ENCODE assay signal across 11 mouse cellular contexts in the genomic region with DNA sequence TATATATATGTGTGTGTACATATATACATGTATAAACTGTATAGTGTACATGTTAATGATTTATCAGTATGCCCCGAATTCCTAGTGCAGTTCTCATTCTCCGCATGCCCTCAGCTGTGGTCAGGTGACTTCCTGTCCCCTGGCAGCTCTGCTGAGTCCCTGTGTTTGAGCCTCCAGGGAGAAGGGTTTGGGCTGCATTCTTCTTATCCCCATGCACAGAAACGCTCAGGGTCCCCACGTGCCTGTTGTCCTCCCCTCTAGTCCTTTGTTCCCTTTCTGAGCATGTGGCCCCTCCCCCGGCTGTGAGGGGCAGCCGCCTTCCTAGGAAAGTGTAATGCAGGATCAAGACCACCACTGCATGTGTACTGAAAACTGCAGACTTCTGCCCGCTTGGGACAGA. TPM values are rescaled to one million over a fixed set of nuclear protein-coding genes. Genes with fewer than 3 reads are reported as not detected.
DNase-seq lines count a peak whose midpoint lies in the region; ATAC-seq and TF ChIP-seq lines count a peak whose summit lies in the region.
"Had no signal": no experiment of that assay in that cellular context is flagged by ENCODE, and none has a peak within 500 bp of the region (broad histone marks: within the 10 kb centered on the region; RNA-seq: fewer than 3 reads in every experiment).

No protein-coding gene starts in this region.

- POLR2A ChIA-PET in Patski (lab: Charles Lee) = no interaction called here

- WGBS in kidney, postnatal 0 days = 10% methylated on average over 7 of the region's 7 CpGs
- WGBS in embryonic facial prominence, embryonic 12.5 days = 8% methylated on average over 7 of the region's 7 CpGs

- ATAC-seq in kidney, postnatal 0 days (replicated peaks; ENCODE audit: low FRiP score, low read depth) = peak; percentile 68
- ATAC-seq in Patski = no peak
- ATAC-seq in embryonic facial prominence, embryonic 12.5 days (ENCODE audit: insufficient number of reproducible peaks, insufficient read depth, low FRiP score, low TSS enrichment) = no peak

- in situ Hi-C loops in Patski (cut with MboI; ENCODE audit: low pct_unique_long_range_greater_than_20kb) = no loop called here

- no peak overlapping the region for H3K4me3 ChIP-seq in kidney, postnatal 0 days (replicated peaks; ENCODE audit: low read depth, low read length)
- no peak overlapping the region for H3K4me3 ChIP-seq in embryonic facial prominence, embryonic 12.5 days
- H3K4me3 ChIP-seq: heart, embryonic 15.5 days; megakaryocyte, embryonic 14.5 days had no signal

- H3K27ac ChIP-seq in kidney, postnatal 0 days = peak overlapping the region; percentile 69
- H3K27ac ChIP-seq in embryonic facial prominence, embryonic 12.5 days = peak overlapping the region; percentile 67
- H3K27ac ChIP-seq: heart, embryonic 15.5 days had no signal

- DNase-seq in kidney, postnatal 0 days (ENCODE audit: low spot score) = peak; percentile 40
- DNase-seq in kidney, adult 11 months = no peak
- peak; percentile 10 for DNase-seq in Patski (ENCODE audit: low read depth, low spot score)
- DNase-seq in kidney, postnatal 4 days = peak; percentile 36 to 45
- no peak for DNase-seq in layer of hippocampus, adult 18-20 months (ENCODE audit: low spot score in 2 of 2)
- no peak for DNase-seq in layer of hippocampus, adult 11-12 months (ENCODE audit: low spot score)
- no peak for DNase-seq in spleen, postnatal 4 days (ENCODE audit: low spot score in 2 of 2)
- DNase-seq: adrenal gland, adult 8-10 months had no signal

- no peaks in the 10 kb centered on the region for H3K9me3 ChIP-seq in kidney, postnatal 0 days (replicated peaks; ENCODE audit: low read length)
- no peaks in the 10 kb centered on the region for H3K9me3 ChIP-seq in embryonic facial prominence, embryonic 12.5 days
- H3K9me3 ChIP-seq: heart, embryonic 15.5 days; megakaryocyte, embryonic 14.5 days had no signal

- no peaks in the 10 kb centered on the region for H3K27me3 ChIP-seq in kidney, postnatal 0 days (ENCODE audit: insufficient read depth, low read length)
- no peaks in the 10 kb centered on the region for H3K27me3 ChIP-seq in Patski
- no peaks in the 10 kb centered on the region for H3K27me3 ChIP-seq in embryonic facial prominence, embryonic 12.5 days
- H3K27me3 ChIP-seq: heart, embryonic 15.5 days had no signal

- no peak overlapping the region; the same call in 1 of the 2 replicates for H3K4me2 ChIP-seq in kidney, postnatal 0 days (ENCODE audit: low read length)
- 0 out of 2 replicates have a peak overlapping the region, but pooled peaks have one; percentile 29 for H3K4me2 ChIP-seq in embryonic facial prominence, embryonic 12.5 days (replicated peaks)
- H3K4me2 ChIP-seq: heart, embryonic 15.5 days had no signal

- TF ChIP-seq CTCF in kidney, postnatal 0 days (IDR thresholded peaks at IDR 0.05; ENCODE audit: low read depth) = no peak
- TF ChIP-seq CTCF in Patski (IDR thresholded peaks at IDR 0.05) = no peak

- no peak overlapping the region for H3K9ac ChIP-seq in kidney, postnatal 0 days (ENCODE audit: low read depth, low read length)
- no peak overlapping the region for H3K9ac ChIP-seq in embryonic facial prominence, embryonic 12.5 days
- H3K9ac ChIP-seq: heart, embryonic 15.5 days had no signal

- H3K4me1 ChIP-seq in kidney, postnatal 0 days (replicated peaks; ENCODE audit: insufficient read depth, low read length) = 0 out of 2 replicates have a peak, but pooled peaks cover 7% of the 10 kb centered on the region
- peaks cover 15% of the 10 kb centered on the region for H3K4me1 ChIP-seq in embryonic facial prominence, embryonic 12.5 days

- CTCF ChIA-PET in Patski (lab: Charles Lee) = interaction anchor here (0.6 to 1.5 kb wide), 5 partner anchors 38 to 89 kb away, joined by 3 to 5 read pairs (median 3); no protein-coding TSS in a partner anchor

- no peaks in the 10 kb centered on the region for H3K36me3 ChIP-seq in kidney, postnatal 0 days (ENCODE audit: insufficient read depth, low read length)
- H3K36me3 ChIP-seq in embryonic facial prominence, embryonic 12.5 days = peaks cover 19% of the 10 kb centered on the region

RNA-seq across cellular contexts. Expression of gene Mybphl, which starts 3.8 kb away (rescaled TPM):
- not detected in 2 replicates for polyA plus RNA-seq in kidney, postnatal 0 days (2015; fragmentation: Nextera tagmentation; extraction: Ambion mirVana)
- not detected for polyA plus RNA-seq in Patski (2021)
- 0.13 and 0.18 TPM in 2 replicates for polyA plus RNA-seq in embryonic facial prominence, embryonic 12.5 days (2016; fragmentation: Nextera tagmentation; extraction: Ambion mirVana)
- total RNA-seq in layer of hippocampus, adult 18-20 months (2021) = under 1 TPM; 0.86 to 0.99 TPM
- total RNA-seq: adrenal gland, adult 8-10 months had no signal

RNA-seq across cellular contexts. Expression of gene Psrc1, which starts 22.7 kb away (rescaled TPM):
- 19.0 and 20.4 TPM in 2 replicates for polyA plus RNA-seq in kidney, postnatal 0 days (2015; fragmentation: Nextera tagmentation; extraction: Ambion mirVana)
- polyA plus RNA-seq in Patski (2021) = 29.8 TPM
- polyA plus RNA-seq in embryonic facial prominence, embryonic 12.5 days (2016; fragmentation: Nextera tagmentation; extraction: Ambion mirVana) = 73.4 and 78.1 TPM in 2 replicates
- total RNA-seq in layer of hippocampus, adult 18-20 months (2021) = 10 to 100 TPM; 23.2 to 25.0 TPM

RNA-seq across cellular contexts. Expression of gene Celsr2, which starts 54.5 kb away (rescaled TPM):
- polyA plus RNA-seq in kidney, postnatal 0 days (2015; fragmentation: Nextera tagmentation; extraction: Ambion mirVana) = 15.1 and 16.9 TPM in 2 replicates
- 90.1 TPM for polyA plus RNA-seq in Patski (2021)
- polyA plus RNA-seq in embryonic facial prominence, embryonic 12.5 days (2016; fragmentation: Nextera tagmentation; extraction: Ambion mirVana) = 9.5 and 11.0 TPM in 2 replicates
- total RNA-seq in layer of hippocampus, adult 18-20 months (2021) = 100 to 1,000 TPM; 172 to 173 TPM

Comparison
In these comparisons a context has a peak if more than half of its experiments do, and no peak if none do; other contexts are left out.
1. DNase-seq: peak in kidney, postnatal 0 days (single experiment), Patski (single experiment) and kidney, postnatal 4 days (2 of 2); none in kidney, adult 11 months (single experiment), layer of hippocampus, adult 18-20 months (0 of 2), layer of hippocampus, adult 11-12 months (single experiment) and spleen, postnatal 4 days (0 of 2).